Comparison of ENCODE assay signal across 28 mouse cellular contexts in genomic region chr2:107785521-107785920, GRCm38 (mm10).
A peak's percentile ranks its signal among the peaks of the same experiment; 100 is the strongest.
DNase-seq lines count a peak whose midpoint lies in the region; ATAC-seq lines count a peak whose summit lies in the region.
"Had no signal": no experiment of that assay in that cellular context is flagged by ENCODE, and none has a peak within 500 bp of the region (broad histone marks: within the 10 kb centered on the region; RNA-seq: fewer than 3 reads in every experiment).

No protein-coding gene starts in this region.

- no peaks in the 10 kb centered on the region for H3K9me3 ChIP-seq in forebrain, embryonic 13.5 days (replicated peaks)
- H3K9me3 ChIP-seq in forebrain, embryonic 10.5 days, result no peaks in the 10 kb centered on the region
- no peaks in the 10 kb centered on the region for H3K9me3 ChIP-seq in forebrain, embryonic 14.5 days (replicated peaks; ENCODE audit: control insufficient read depth, low read length)
- no peaks in the 10 kb centered on the region for H3K9me3 ChIP-seq in midbrain, embryonic 14.5 days (ENCODE audit: control insufficient read depth, low read length)
- H3K9me3 ChIP-seq: embryonic facial prominence, embryonic 10.5 days; heart, embryonic 12.5 days; hindbrain, embryonic 12.5 days; limb, embryonic 15.5 days; neural tube, embryonic 13.5 days had no signal

- 28% methylated on average over 2 of the region's 2 CpGs for WGBS in forebrain, embryonic 13.5 days
- 74% methylated on average over 2 of the region's 2 CpGs for WGBS in forebrain, embryonic 10.5 days
- 12% methylated on average over 2 of the region's 2 CpGs for WGBS in forebrain, embryonic 14.5 days
- 44% methylated on average over 2 of the region's 2 CpGs for WGBS in midbrain, embryonic 14.5 days

- no peak for DNase-seq in forebrain, embryonic 10.5 days (ENCODE audit: extremely low spot score, low spot score)
- DNase-seq in MN1 (ENCODE audit: low spot score) (peak; percentile 57), adipocyte (ENCODE audit: low spot score) (no peak)
- peak; percentile 58 for DNase-seq in forebrain, embryonic 14.5 days (ENCODE audit: low spot score)
- peak; percentile 50 for DNase-seq in midbrain, embryonic 14.5 days
- no peak for DNase-seq in layer of hippocampus, postnatal 14 days (ENCODE audit: low spot score in 2 of 2)
- no peak for DNase-seq in right cerebral cortex, adult 18-20 months
- DNase-seq: adrenal gland, adult 8-10 months; cerebellum, adult 9-10 months; gastrocnemius, postnatal 36 days; kidney, adult 2 months; layer of hippocampus, adult 9-11 months; left cerebral cortex, postnatal 4 days; lung, embryonic 14.5 days; lung, postnatal 4 days; thymus, adult 18-20 months had no signal

- peaks cover 4% of the 10 kb centered on the region for H3K4me1 ChIP-seq in forebrain, embryonic 13.5 days
- H3K4me1 ChIP-seq in forebrain, embryonic 10.5 days, result peaks cover 3% of the 10 kb centered on the region; the same call in 1 of the 2 replicates
- H3K4me1 ChIP-seq in forebrain, embryonic 14.5 days (ENCODE audit: control insufficient read depth, insufficient read depth, low read length), result peaks cover 3% of the 10 kb centered on the region; the same call in 1 of the 2 replicates
- no peaks in the 10 kb centered on the region for H3K4me1 ChIP-seq in midbrain, embryonic 14.5 days (ENCODE audit: control insufficient read depth, insufficient read depth, low read length)
- H3K4me1 ChIP-seq: embryonic facial prominence, embryonic 10.5 days; heart, embryonic 12.5 days; hindbrain, embryonic 12.5 days; limb, embryonic 15.5 days; neural tube, embryonic 13.5 days had no signal

- ATAC-seq in forebrain, embryonic 13.5 days, result peak; percentile 48; the same call in 1 of the 2 replicates
- ATAC-seq in forebrain, embryonic 14.5 days, result peak; percentile 68
- no peak for ATAC-seq in midbrain, embryonic 14.5 days (ENCODE audit: low FRiP score, low TSS enrichment)
- ATAC-seq: CD4-positive, CD25-positive, alpha-beta regulatory T cell, adult 4 months; inflammation-experienced regulatory T-cells, adult 6 months; Patski had no signal

- no peak overlapping the region for H3K4me3 ChIP-seq in forebrain, embryonic 13.5 days
- H3K4me3 ChIP-seq in forebrain, embryonic 10.5 days, result no peak overlapping the region
- H3K4me3 ChIP-seq in forebrain, embryonic 14.5 days (ENCODE audit: low read depth, low read length), result no peak overlapping the region
- H3K4me3 ChIP-seq in midbrain, embryonic 14.5 days (replicated peaks; ENCODE audit: low read depth, low read length), result no peak overlapping the region
- H3K4me3 ChIP-seq: embryonic facial prominence, embryonic 10.5 days; heart, embryonic 12.5 days; hindbrain, embryonic 12.5 days; limb, embryonic 15.5 days; myocyte; neural tube, embryonic 13.5 days had no signal

- no peak overlapping the region for H3K4me2 ChIP-seq in forebrain, embryonic 13.5 days
- H3K4me2 ChIP-seq in forebrain, embryonic 14.5 days (ENCODE audit: low read length), result no peak overlapping the region
- H3K4me2 ChIP-seq in midbrain, embryonic 14.5 days (ENCODE audit: low read length), result no peak overlapping the region
- H3K4me2 ChIP-seq: heart, embryonic 12.5 days; hindbrain, embryonic 12.5 days; limb, embryonic 15.5 days; lung, embryonic 14.5 days; neural tube, embryonic 13.5 days had no signal

- no peaks in the 10 kb centered on the region for H3K27me3 ChIP-seq in forebrain, embryonic 13.5 days
- H3K27me3 ChIP-seq in forebrain, embryonic 10.5 days (ENCODE audit: poor library complexity, severe bottlenecking), result no peaks in the 10 kb centered on the region
- no peaks in the 10 kb centered on the region for H3K27me3 ChIP-seq in forebrain, embryonic 14.5 days (replicated peaks; ENCODE audit: control insufficient read depth, insufficient read depth, low read length)
- no peaks in the 10 kb centered on the region for H3K27me3 ChIP-seq in midbrain, embryonic 14.5 days (ENCODE audit: control insufficient read depth, insufficient read depth, low read length)
- H3K27me3 ChIP-seq: heart, embryonic 12.5 days; hindbrain, embryonic 12.5 days; limb, embryonic 15.5 days; neural tube, embryonic 13.5 days had no signal

- H3K27ac ChIP-seq in forebrain, embryonic 13.5 days, result no peak overlapping the region
- no peak overlapping the region for H3K27ac ChIP-seq in forebrain, embryonic 10.5 days
- no peak overlapping the region for H3K27ac ChIP-seq in forebrain, embryonic 14.5 days (ENCODE audit: low read depth, low read length)
- H3K27ac ChIP-seq in midbrain, embryonic 14.5 days (replicated peaks; ENCODE audit: low read depth, low read length), result no peak overlapping the region
- H3K27ac ChIP-seq: embryonic facial prominence, embryonic 10.5 days; hindbrain, embryonic 12.5 days; kidney, postnatal 0 days; limb, embryonic 15.5 days; liver, embryonic 14.5 days; neural tube, embryonic 13.5 days had no signal

- H3K36me3 ChIP-seq in forebrain, embryonic 13.5 days (ENCODE audit: poor library complexity, severe bottlenecking), result no peaks in the 10 kb centered on the region
- no peaks in the 10 kb centered on the region for H3K36me3 ChIP-seq in forebrain, embryonic 10.5 days (replicated peaks)
- no peaks in the 10 kb centered on the region for H3K36me3 ChIP-seq in forebrain, embryonic 14.5 days (ENCODE audit: control insufficient read depth, insufficient read depth, low read length)
- H3K36me3 ChIP-seq in midbrain, embryonic 14.5 days (ENCODE audit: control insufficient read depth, insufficient read depth, low read length), result no peaks in the 10 kb centered on the region
- H3K36me3 ChIP-seq: embryonic facial prominence, embryonic 10.5 days; heart, embryonic 12.5 days; hindbrain, embryonic 12.5 days; limb, embryonic 15.5 days; neural tube, embryonic 13.5 days had no signal

- no peak overlapping the region for H3K9ac ChIP-seq in forebrain, embryonic 13.5 days
- no peak overlapping the region for H3K9ac ChIP-seq in forebrain, embryonic 14.5 days (ENCODE audit: low read length)
- no peak overlapping the region for H3K9ac ChIP-seq in midbrain, embryonic 14.5 days (replicated peaks; ENCODE audit: low read length)
- H3K9ac ChIP-seq: heart, embryonic 12.5 days; hindbrain, embryonic 12.5 days; limb, embryonic 15.5 days; liver, embryonic 14.5 days; lung, embryonic 14.5 days; neural tube, embryonic 13.5 days had no signal

Comparison
In these comparisons a context has a peak if more than half of its experiments do, and no peak if none do; other contexts are left out.
1. DNase-seq: peak in MN1 (single experiment), forebrain, embryonic 14.5 days (single experiment) and midbrain, embryonic 14.5 days (single experiment); none in forebrain, embryonic 10.5 days (single experiment), adipocyte (single experiment), layer of hippocampus, postnatal 14 days (0 of 2) and right cerebral cortex, adult 18-20 months (single experiment).